Mouse (Mus musculus): ENCODE measurements around the gene Tomm70a. TPM values are rescaled to one million over a fixed set of nuclear protein-coding genes. Genes with fewer than 3 reads are reported as not detected.
"Not testable (repeated sequence)": the region's sequence is repeated elsewhere in the genome, so short reads cannot be mapped to it uniquely, and the experiment has no call there.

The Tomm70a gene
- polyA plus RNA-seq, 1 experiment: 20.3 TPM

DNA sequence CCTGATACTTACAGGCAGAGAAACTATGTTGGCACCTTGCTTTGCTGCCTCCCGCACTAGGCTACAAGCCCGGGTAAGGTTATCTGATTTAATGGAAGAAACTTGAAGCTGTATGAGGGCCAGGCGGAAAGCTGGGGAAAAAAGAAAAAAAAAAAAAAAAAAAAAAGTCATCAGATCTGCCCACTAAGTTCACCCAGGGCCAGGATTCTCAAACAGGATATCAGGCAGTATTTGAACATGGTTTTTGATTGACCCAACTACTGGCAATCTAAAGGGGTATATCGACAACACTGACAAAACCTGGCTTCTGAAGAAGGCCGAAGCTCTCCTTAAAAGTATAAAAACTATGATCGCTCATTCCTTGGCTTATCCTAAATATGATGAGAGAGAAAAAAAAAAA is 44.6 kb downstream of the Tomm70a start:
- peak overlapping the region; percentile 82; the same call in 1 of the 2 replicates for H3K4me3 ChIP-seq (ENCODE audit: insufficient read depth, low read length)
- peaks cover 16% of the 10 kb centered on the region for H3K4me1 ChIP-seq (ENCODE audit: control insufficient read depth, insufficient read depth, low read length)
- TF ChIP-seq CTCF (IDR thresholded peaks at IDR 0.05; ENCODE audit: low read depth, low read length) (no peak), POLR2A (IDR thresholded peaks at IDR 0.05; ENCODE audit: borderline replicate concordance, low read depth, low read length) (no peak)
- no peak overlapping the region for H3K27ac ChIP-seq (ENCODE audit: insufficient read depth, low read depth, low read length)

DNA sequence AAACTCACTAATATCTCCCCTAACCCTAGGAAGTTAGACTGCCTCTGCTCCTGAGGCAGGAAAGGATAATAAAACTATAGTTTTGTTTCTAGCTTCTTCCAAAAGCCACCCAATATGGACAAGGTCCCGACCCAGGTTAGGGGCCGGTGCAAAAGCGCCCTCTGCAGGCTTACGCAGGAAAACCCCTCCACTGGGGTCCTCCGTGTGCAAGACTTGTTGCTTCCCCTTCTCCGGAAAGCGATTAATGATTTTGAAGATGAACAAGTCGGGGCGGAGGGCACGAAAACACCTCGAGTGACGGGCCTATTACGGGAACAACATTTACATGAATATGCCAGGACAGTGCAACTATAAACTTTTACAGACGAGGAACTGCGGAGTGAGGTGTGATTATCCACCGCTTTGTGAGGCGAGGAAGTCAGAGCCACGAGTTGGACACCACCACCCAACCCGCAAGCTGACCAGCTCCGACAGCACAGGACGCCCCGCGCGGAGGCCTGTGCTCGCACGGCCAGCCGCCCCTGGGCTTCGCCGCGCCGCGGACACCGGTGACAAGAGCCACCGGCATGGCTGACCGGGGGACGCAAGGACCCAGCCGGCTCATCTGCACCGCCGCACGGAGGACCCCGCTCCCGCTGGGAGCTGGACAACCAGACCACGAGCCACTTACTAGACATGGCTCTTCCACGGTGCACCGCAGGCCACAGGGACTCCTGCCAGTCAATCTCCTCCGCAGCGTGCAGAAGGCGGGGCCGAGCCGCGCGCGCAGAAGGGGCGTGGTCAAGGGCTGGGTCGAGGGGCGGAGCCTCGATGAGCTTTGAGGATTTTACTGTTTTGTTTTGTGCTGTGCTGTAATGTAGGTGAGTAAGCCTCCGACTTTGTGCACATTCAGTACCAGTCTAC is 45.4 kb downstream of the Tomm70a start, which contains the start of gene Nit2:
Gene Nit2, minus strand, starts transcription at position 731 of the 903 bp plus-strand sequence.
- no peak for TF ChIP-seq POLR2A (IDR thresholded peaks at IDR 0.05; ENCODE audit: borderline replicate concordance, low read depth, low read length)
- TF ChIP-seq CTCF (IDR thresholded peaks at IDR 0.05; ENCODE audit: low read depth, low read length): peak; percentile 95
- peaks cover 16% of the 10 kb centered on the region for H3K4me1 ChIP-seq (ENCODE audit: control insufficient read depth, insufficient read depth, low read length)
- peak within 1 kb of the TSS; percentile 82 for H3K4me3 ChIP-seq (ENCODE audit: insufficient read depth, low read length)
- peak within 1 kb of the TSS; percentile 65 for H3K27ac ChIP-seq (ENCODE audit: insufficient read depth, low read depth, low read length)

- Histone ChIP-seq H3K4me1 (ENCODE audit: control insufficient read depth, insufficient read depth, low read length) (peaks cover 16% of the 10 kb centered on the region), H3K27ac (ENCODE audit: insufficient read depth, low read depth, low read length) (no peak overlapping the region), H3K4me3 (ENCODE audit: insufficient read depth, low read length) (peak overlapping the region; percentile 82)
- TF ChIP-seq CTCF (IDR thresholded peaks at IDR 0.05; ENCODE audit: low read depth, low read length) (no peak), POLR2A (IDR thresholded peaks at IDR 0.05; ENCODE audit: borderline replicate concordance, low read depth, low read length) (no peak)
These were observed 46.0 kb downstream of the Tomm70a start for GRCm38 (mm10) chr16:57167514-57167912.

GRCm38 (mm10) chr16:57168236-57168635 is 46.7 kb downstream of the Tomm70a start:
- H3K4me3 ChIP-seq (ENCODE audit: insufficient read depth, low read length): no peak overlapping the region
- TF ChIP-seq POLR2A (IDR thresholded peaks at IDR 0.05; ENCODE audit: borderline replicate concordance, low read depth, low read length) (no peak), CTCF (IDR thresholded peaks at IDR 0.05; ENCODE audit: low read depth, low read length) (no peak)
- no peak overlapping the region for H3K27ac ChIP-seq (ENCODE audit: insufficient read depth, low read depth, low read length)

GRCm38 (mm10) chr16:57171161-57171560 is 49.7 kb downstream of the Tomm70a start:
- TF ChIP-seq POLR2A (IDR thresholded peaks at IDR 0.05; ENCODE audit: borderline replicate concordance, low read depth, low read length) (no peak), CTCF (IDR thresholded peaks at IDR 0.05; ENCODE audit: low read depth, low read length) (no peak)
- Histone ChIP-seq H3K4me1 (ENCODE audit: control insufficient read depth, insufficient read depth, low read length) (peaks cover 8% of the 10 kb centered on the region), H3K27ac (ENCODE audit: insufficient read depth, low read depth, low read length) (no peak overlapping the region), H3K4me3 (ENCODE audit: insufficient read depth, low read length) (no peak overlapping the region)

More at GRCm38 (mm10) chr16:57168236-57168635, 46.7 kb downstream of the Tomm70a start:
- H3K4me1 ChIP-seq (ENCODE audit: control insufficient read depth, insufficient read depth, low read length): peaks cover 10% of the 10 kb centered on the region

GRCm38 (mm10) chr16:57171570-57171969 is 50.1 kb downstream of the Tomm70a start:
- no peak overlapping the region for H3K27ac ChIP-seq (ENCODE audit: insufficient read depth, low read depth, low read length)
- TF ChIP-seq CTCF (IDR thresholded peaks at IDR 0.05; ENCODE audit: low read depth, low read length): no peak
- no peak for TF ChIP-seq POLR2A (IDR thresholded peaks at IDR 0.05; ENCODE audit: borderline replicate concordance, low read depth, low read length)
- peaks cover 9% of the 10 kb centered on the region for H3K4me1 ChIP-seq (ENCODE audit: control insufficient read depth, insufficient read depth, low read length)
- no peak overlapping the region for H3K4me3 ChIP-seq (ENCODE audit: insufficient read depth, low read length)

GRCm38 (mm10) chr16:57174480-57174879 is 53.0 kb downstream of the Tomm70a start:
- H3K4me1 ChIP-seq (ENCODE audit: control insufficient read depth, insufficient read depth, low read length): peaks cover 11% of the 10 kb centered on the region
- H3K4me3 ChIP-seq (ENCODE audit: insufficient read depth, low read length); H3K27ac ChIP-seq (ENCODE audit: insufficient read depth, low read depth, low read length): not testable (repeated sequence)

GRCm38 (mm10) chr16:57175751-57176150 is 54.2 kb downstream of the Tomm70a start:
- Histone ChIP-seq H3K27ac (ENCODE audit: insufficient read depth, low read depth, low read length) (peak overlapping the region; percentile 34), H3K4me3 (ENCODE audit: insufficient read depth, low read length) (no peak overlapping the region), H3K4me1 (ENCODE audit: control insufficient read depth, insufficient read depth, low read length) (peaks cover 17% of the 10 kb centered on the region)
- TF ChIP-seq POLR2A (IDR thresholded peaks at IDR 0.05; ENCODE audit: borderline replicate concordance, low read depth, low read length) (no peak), CTCF (IDR thresholded peaks at IDR 0.05; ENCODE audit: low read depth, low read length) (no peak)

DNA sequence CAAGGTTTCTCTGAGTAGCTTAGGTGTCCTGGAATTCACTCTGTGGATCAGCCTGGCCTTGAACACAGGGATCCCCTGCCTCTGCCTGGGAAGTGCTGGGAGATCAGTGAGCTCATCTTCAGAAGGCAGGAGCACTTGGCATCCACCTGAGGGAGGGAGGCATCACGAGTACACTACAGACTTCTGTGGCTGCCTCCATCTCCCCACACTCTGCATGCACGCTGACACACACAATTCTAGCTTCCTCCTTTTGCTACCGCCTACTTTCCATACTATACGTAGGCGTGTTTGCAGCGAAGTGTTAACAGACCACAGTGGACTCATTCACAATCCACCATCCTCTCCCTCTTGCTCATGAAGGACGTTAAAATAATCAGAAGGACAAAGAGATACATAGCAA is 54.8 kb downstream of the Tomm70a start:
- peak overlapping the region; percentile 34 for H3K27ac ChIP-seq (ENCODE audit: insufficient read depth, low read depth, low read length)
- peaks cover 20% of the 10 kb centered on the region for H3K4me1 ChIP-seq (ENCODE audit: control insufficient read depth, insufficient read depth, low read length)
- H3K4me3 ChIP-seq (ENCODE audit: insufficient read depth, low read length): no peak overlapping the region
- TF ChIP-seq POLR2A (IDR thresholded peaks at IDR 0.05; ENCODE audit: borderline replicate concordance, low read depth, low read length): no peak
- no peak for TF ChIP-seq CTCF (IDR thresholded peaks at IDR 0.05; ENCODE audit: low read depth, low read length)

GRCm38 (mm10) chr16:57177254-57177653 is 55.8 kb downstream of the Tomm70a start:
- Histone ChIP-seq H3K4me3 (ENCODE audit: insufficient read depth, low read length) (no peak overlapping the region), H3K4me1 (ENCODE audit: control insufficient read depth, insufficient read depth, low read length) (peaks cover 27% of the 10 kb centered on the region)

More at GRCm38 (mm10) chr16:57177254-57177653, 55.8 kb downstream of the Tomm70a start:
- H3K27ac ChIP-seq (ENCODE audit: insufficient read depth, low read depth, low read length): no peak overlapping the region
- no peak for TF ChIP-seq POLR2A (IDR thresholded peaks at IDR 0.05; ENCODE audit: borderline replicate concordance, low read depth, low read length)
- 0 out of 2 replicates have a peak, but pooled peaks have one; percentile 24 for TF ChIP-seq CTCF (IDR thresholded peaks at IDR 0.05; ENCODE audit: low read depth, low read length)

Data from bone marrow macrophage, adult 2 months (primary cell).